Mouse (Mus musculus) C3H10T1/2 (cell line): ENCODE results near the gene Brms1. TPM values are rescaled to one million over a fixed set of nuclear protein-coding genes. Genes with fewer than 3 reads are reported as not detected.

Experiments
- polyA plus RNA-seq, 2 experiments: library from polyadenylated mRNA; unstranded; fragments of >200 nt; fragmentation: generic; extraction: Trizol; gene quantifications; one replicate each; pipeline ENCODE4 v1.2.1; 2012; ENCODE audit warnings: missing spikeins in 2 of 2

Gene Brms1
- 10 to 100 TPM; 43.2 to 81.1 TPM for polyA plus RNA-seq

GRCm38 (mm10) chr19:5040862-5041523 is at the start of gene Brms1:
Gene Brms1 (plus strand): TSS chr19:5041354.

GRCm38 (mm10) chr19:5023621-5024479 is 17.3 kb upstream of the Brms1 start, which contains the start of gene Slc29a2:
Gene Slc29a2 (plus strand): TSS chr19:5023860.

GRCm38 (mm10) chr19:5038709-5039156 is 2.4 kb upstream of the Brms1 start, which contains the start of the genes B4gat1 and AC124502.3:
Gene B4gat1 (plus strand): TSS chr19:5038826.
Gene AC124502.3 (plus strand): TSS chr19:5038891.

GRCm38 (mm10) chr19:5050047-5050905 is 9.1 kb downstream of the Brms1 start, which contains the start of gene Rin1:
Gene Rin1 (plus strand): TSS chr19:5050481.

GRCm38 (mm10) chr19:5067867-5068569 is 26.9 kb downstream of the Brms1 start, which contains the start of gene Cd248:
Gene Cd248 (plus strand): TSS chr19:5068078.

GRCm38 (mm10) chr19:5085145-5085863 is 44.1 kb downstream of the Brms1 start, which contains the start of gene Tmem151a:
Gene Tmem151a (minus strand): TSS chr19:5085531.

GRCm38 (mm10) chr19:5087884-5088728 is 47.0 kb downstream of the Brms1 start, which contains the start of gene Yif1a:
Gene Yif1a (plus strand): TSS chr19:5088538.

GRCm38 (mm10) chr19:5098363-5099143 is 57.4 kb downstream of the Brms1 start, which contains the start of gene Cnih2:
Gene Cnih2 (minus strand): TSS chr19:5098521.

Other genes with a start within 250 kb of the Brms1 start
- gene Rbm4, start 247.5 kb upstream of the Brms1 start, polyA plus RNA-seq = 10 to 100 TPM; 17.8 to 38.0 TPM
- gene Gm21992, start 229.7 kb upstream of the Brms1 start, polyA plus RNA-seq = 10 to 100 TPM; 23.3 to 28.1 TPM
- 10 to 100 TPM; 48.9 to 59.1 TPM for gene Rbm14, start 229.7 kb upstream of the Brms1 start, polyA plus RNA-seq
- 100 to 1,000 TPM in 1 of 2 experiments, 10 to 100 TPM in 1; 60.9 to 102 TPM for gene Ccs, start 202.0 kb upstream of the Brms1 start, polyA plus RNA-seq
- gene Ccdc87, start 202.0 kb upstream of the Brms1 start, polyA plus RNA-seq = under 1 TPM; 0.02 to 0.20 TPM
- gene Ctsf, start 186.2 kb upstream of the Brms1 start, polyA plus RNA-seq = 1 to 10 TPM in 1 of 2 experiments, under 1 TPM in 1; 0.18 to 2.1 TPM
- 1 to 10 TPM; 2.6 to 6.1 TPM for gene Actn3, start 163.4 kb upstream of the Brms1 start, polyA plus RNA-seq
- gene Zdhhc24, start 162.7 kb upstream of the Brms1 start, polyA plus RNA-seq = 10 to 100 TPM in 1 of 2 experiments, 1 to 10 TPM in 1; 2.9 to 13.9 TPM
- gene Bbs1, start 134.7 kb upstream of the Brms1 start, polyA plus RNA-seq = 1 to 10 TPM; 1.3 to 5.5 TPM
- gene Dpp3, start 113.1 kb upstream of the Brms1 start, polyA plus RNA-seq = 10 to 100 TPM; 78.5 to 79.8 TPM
- 1 to 10 TPM; 3.2 to 4.7 TPM for gene Peli3, start 98.2 kb upstream of the Brms1 start, polyA plus RNA-seq
- gene Mrpl11, start 79.2 kb upstream of the Brms1 start, polyA plus RNA-seq = 100 to 1,000 TPM in 1 of 2 experiments, 10 to 100 TPM in 1; 75.2 to 151 TPM
- gene Npas4, start 51.0 kb upstream of the Brms1 start, polyA plus RNA-seq = under 1 TPM; 0.01 to 0.11 TPM
- 1 to 10 TPM; 1.3 to 1.5 TPM for gene Slc29a2, start 17.5 kb upstream of the Brms1 start, polyA plus RNA-seq
- 10 to 100 TPM; 18.7 to 79.2 TPM for gene B4gat1, start 2.5 kb upstream of the Brms1 start, polyA plus RNA-seq
- gene AC124502.3, start 2.5 kb upstream of the Brms1 start, polyA plus RNA-seq = 1 to 10 TPM in 1 of 2 experiments, under 1 TPM in 1; 0.95 to 3.4 TPM
- 10 to 100 TPM; 14.9 to 21.8 TPM for gene Rin1, start 9.1 kb downstream of the Brms1 start, polyA plus RNA-seq
- gene Cd248, start 26.7 kb downstream of the Brms1 start, polyA plus RNA-seq = 100 to 1,000 TPM; 106 to 492 TPM
- 1 to 10 TPM; 3.1 to 4.6 TPM for gene Tmem151a, start 44.2 kb downstream of the Brms1 start, polyA plus RNA-seq
- 100 to 1,000 TPM; 137 to 166 TPM for gene Yif1a, start 47.2 kb downstream of the Brms1 start, polyA plus RNA-seq
- 10 to 100 TPM in 1 of 2 experiments, 1 to 10 TPM in 1; 2.5 to 10.3 TPM for gene Cnih2, start 57.2 kb downstream of the Brms1 start, polyA plus RNA-seq
- gene Rab1b, start 65.7 kb downstream of the Brms1 start, polyA plus RNA-seq = 100 to 1,000 TPM; 192 to 232 TPM
- gene Klc2, start 77.2 kb downstream of the Brms1 start, polyA plus RNA-seq = 10 to 100 TPM; 16.7 to 20.6 TPM
- 10 to 100 TPM in 1 of 2 experiments, 1 to 10 TPM in 1; 7.7 to 24.1 TPM for gene Pacs1, start 231.8 kb downstream of the Brms1 start, polyA plus RNA-seq